Mouse (Mus musculus): ENCODE measurements around the gene Epb41l2. TPM values are rescaled to one million over a fixed set of nuclear protein-coding genes. Genes with fewer than 3 reads are reported as not detected.

The Epb41l2 gene
- total RNA-seq, 2 experiments from 2014 or later: 69.9 to 72.5 TPM

GRCm38 (mm10) chr10:25571319-25572240, 212.0 kb downstream of the Epb41l2 start:
- no peak for DNase-seq (ENCODE audit: low spot score in 2 of 2)

Other genes starting within 250 kb of the Epb41l2 start
- gene Akap7, start 51.9 kb upstream of the Epb41l2 start, total RNA-seq (2021): 10 to 100 TPM; 51.0 to 53.3 TPM
- gene Smlr1, start 176.5 kb downstream of the Epb41l2 start, total RNA-seq (2021): not detected

All from layer of hippocampus, adult 18-20 months (tissue).